Mouse (Mus musculus): ENCODE measurements around the gene Cers5.

- no peak for TF ChIP-seq CTCF (IDR thresholded peaks at IDR 0.05; ENCODE audit: control insufficient read depth, insufficient read depth, insufficient read length)
- TF ChIP-seq USF1 (IDR thresholded peaks at IDR 0.05; ENCODE audit: low read depth) = no peak
- no peak for TF ChIP-seq CEBPB (IDR thresholded peaks at IDR 0.05; ENCODE audit: low read depth)
- TF ChIP-seq MYOG (IDR thresholded peaks at IDR 0.05; ENCODE audit: control insufficient read depth, extremely low read depth, insufficient read length) = no peak
These were observed 1.6 kb downstream of the Cers5 start for GRCm38 (mm10) chr15:99771004-99771500.
